Mouse (Mus musculus) kidney, postnatal 0 days (tissue): ENCODE measurements around the gene Csrnp3. TPM values are rescaled to one million over a fixed set of nuclear protein-coding genes. Genes with fewer than 3 reads are reported as not detected.

Source experiments
- ATAC-seq: fragments of 200-750 bp; cut with Nextera tagmentation; replicated peaks from 2 replicates; pipeline ENCODE4 v1.8.0; 2017; ENCODE audit warnings: low read depth, moderate number of reproducible peaks, moderate TSS enrichment, moderate library complexity; ENCODE audit not compliant: low FRiP score
- DNase-seq: peaks from one replicate; pipeline ENCODE4 v3.0.0-alpha.2; 2016; ENCODE audit warnings: low spot score
- H3K27ac ChIP-seq: fragments of 300-500 bp; sonication (generic); 2 replicates; pipeline ENCODE4 v1.5.1; 2014; ENCODE audit warnings: mild to moderate bottlenecking
- H3K27me3 ChIP-seq: fragments of 300-500 bp; sonication (generic); 2 replicates; pipeline ENCODE4 v1.6.1; 2014; ENCODE audit warnings: low read length, mixed read lengths; ENCODE audit not compliant: insufficient read depth
- H3K36me3 ChIP-seq: fragments of 300-500 bp; sonication (generic); 2 replicates; pipeline ENCODE4 v1.6.1; 2014; ENCODE audit warnings: low read length, mixed read lengths; ENCODE audit not compliant: insufficient read depth
- H3K4me1 ChIP-seq: fragments of 300-500 bp; sonication (generic); replicated peaks from 2 replicates; pipeline ENCODE4 v1.6.1; 2014; ENCODE audit warnings: antibody characterized with exemption, low read length, mixed read lengths; ENCODE audit not compliant: insufficient read depth
- H3K4me2 ChIP-seq: fragments of 300-500 bp; sonication (generic); 2 replicates; pipeline ENCODE4 v1.6.1; 2014; ENCODE audit warnings: mild to moderate bottlenecking, low read length, moderate library complexity, mixed read lengths
- H3K4me3 ChIP-seq: fragments of 300-500 bp; sonication (generic); replicated peaks from 2 replicates; pipeline ENCODE4 v1.5.1; 2014; ENCODE audit warnings: low read depth, low read length
- H3K9ac ChIP-seq: fragments of 300-500 bp; sonication (generic); 2 replicates; pipeline ENCODE4 v1.6.1; 2014; ENCODE audit warnings: low read depth, low read length
- H3K9me3 ChIP-seq: fragments of 300-500 bp; sonication (generic); replicated peaks from 2 replicates; pipeline ENCODE4 v1.6.1; 2016; ENCODE audit warnings: low read length, inconsistent platforms, mixed read lengths
- CTCF ChIP-seq: IDR thresholded peaks from 2 replicates; pipeline ENCODE4 v1.5.1; 2016; ENCODE audit warnings: antibody characterized with exemption, low read depth, mild to moderate bottlenecking, moderate library complexity
- WGBS: fragments of 180-500 bp; shearing (Covaris S2); extraction: QIAGEN DNeasy Blood & Tissue Kit; methylation state at CpG from one replicate; pipeline ENCODE4 v1.1.7; 2014; 5-methylcytosine and 5-hydroxymethylcytosine counted together
- polyA plus RNA-seq: library from polyadenylated mRNA; unstranded; fragments of >200 nt; fragmentation: Nextera tagmentation; extraction: Ambion mirVana; gene quantifications from 2 replicates; pipeline ENCODE4 v1.2.1, GENCODE M21; 2015

The Csrnp3 gene
- polyA plus RNA-seq, 1 experiment from 2014 or later, result 1.5 TPM

DNA sequence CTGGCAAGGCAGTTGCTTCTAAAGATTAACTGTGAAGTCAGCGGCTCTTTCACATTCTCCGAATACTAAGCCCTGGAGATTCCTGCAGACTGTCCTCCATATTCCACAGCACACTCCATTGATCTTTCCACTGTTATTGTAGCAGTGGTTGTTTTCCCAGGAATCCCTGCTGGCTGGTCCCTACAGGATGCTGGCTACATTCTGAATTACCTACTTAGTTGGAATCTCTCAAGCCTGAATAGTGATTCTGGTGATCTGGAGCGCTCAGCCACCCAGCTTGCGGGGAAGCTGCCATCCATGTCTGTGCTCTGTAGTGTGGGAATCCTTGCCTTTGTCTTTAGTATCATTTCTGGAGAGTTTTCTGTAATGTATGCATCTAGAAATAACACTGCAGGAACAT is 51.5 kb downstream of the Csrnp3 start:
- Histone ChIP-seq H3K9ac (no peak overlapping the region), H3K4me3 (no peak overlapping the region), H3K4me2 (peak overlapping the region; percentile 26; the same call in 1 of the 2 replicates), H3K9me3 (no peaks in the 10 kb centered on the region), H3K27ac (no peak overlapping the region), H3K27me3 (no peaks in the 10 kb centered on the region), H3K4me1 (no peaks in the 10 kb centered on the region), H3K36me3 (no peaks in the 10 kb centered on the region)
- WGBS, result 45% methylated on average over 4 of the region's 4 CpGs
- ATAC-seq (no peak), DNase-seq (peak; percentile 8)
- TF ChIP-seq CTCF, result no peak

DNA sequence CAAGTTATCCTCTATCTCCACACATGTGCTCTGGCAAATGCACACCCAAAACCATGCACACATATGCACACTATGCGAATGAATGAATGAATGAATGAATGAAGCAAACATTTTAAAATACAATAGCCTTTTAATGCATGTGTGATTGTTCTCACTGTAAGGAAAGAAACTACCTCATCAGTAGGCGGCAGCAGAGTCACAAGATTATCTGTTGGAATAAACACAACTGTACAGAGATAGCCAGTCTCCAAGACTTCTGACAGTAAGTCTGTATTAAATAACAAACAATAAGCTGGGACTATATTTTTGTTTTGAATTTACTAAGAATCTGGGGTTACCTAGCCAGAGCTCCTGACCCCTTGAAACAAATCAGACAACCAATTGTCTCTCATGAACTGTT is 53.9 kb downstream of the Csrnp3 start:
- no peak overlapping the region for H3K9ac ChIP-seq
- TF ChIP-seq CTCF, result peak; percentile 15; the same call in 1 of the 2 replicates
- no peaks in the 10 kb centered on the region for H3K9me3 ChIP-seq
- no peak overlapping the region for H3K27ac ChIP-seq
- H3K36me3 ChIP-seq, result no peaks in the 10 kb centered on the region
- no peak overlapping the region for H3K4me2 ChIP-seq
- no peak overlapping the region for H3K4me3 ChIP-seq
- DNase-seq (no peak), ATAC-seq (no peak)
- H3K4me1 ChIP-seq, result no peaks in the 10 kb centered on the region
- no peaks in the 10 kb centered on the region for H3K27me3 ChIP-seq
- WGBS, result 88% methylated on average over 2 of the region's 2 CpGs

DNA sequence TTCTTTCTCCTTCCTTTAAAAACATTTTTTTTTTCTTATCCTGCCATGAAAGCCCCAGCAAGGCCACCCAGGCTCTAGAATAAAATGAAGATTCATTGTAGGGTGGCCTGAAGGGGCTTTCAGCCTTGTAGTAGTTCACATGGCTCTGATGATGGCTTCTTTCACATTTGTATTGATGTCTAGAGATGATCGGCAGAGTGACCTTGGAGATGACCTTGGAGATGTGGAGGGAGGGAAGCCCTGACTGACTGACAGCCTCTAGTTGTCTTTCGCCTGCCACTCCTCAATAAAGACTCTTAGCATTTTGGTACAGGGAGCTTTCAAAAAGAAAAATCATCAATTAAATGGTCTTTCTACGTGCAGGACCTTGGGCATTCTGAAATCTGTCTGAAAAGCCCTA is 63.0 kb downstream of the Csrnp3 start:
- no peak overlapping the region for H3K4me3 ChIP-seq
- no peak for DNase-seq
- H3K4me1 ChIP-seq, result no peaks in the 10 kb centered on the region
- WGBS, result 76% methylated on average over 3 of the region's 3 CpGs
- H3K4me2 ChIP-seq, result no peak overlapping the region
- no peak overlapping the region for H3K27ac ChIP-seq
- H3K9me3 ChIP-seq, result no peaks in the 10 kb centered on the region
- H3K9ac ChIP-seq, result no peak overlapping the region
- no peaks in the 10 kb centered on the region for H3K27me3 ChIP-seq
- TF ChIP-seq CTCF, result no peak
- ATAC-seq, result no peak
- H3K36me3 ChIP-seq, result no peaks in the 10 kb centered on the region

DNA sequence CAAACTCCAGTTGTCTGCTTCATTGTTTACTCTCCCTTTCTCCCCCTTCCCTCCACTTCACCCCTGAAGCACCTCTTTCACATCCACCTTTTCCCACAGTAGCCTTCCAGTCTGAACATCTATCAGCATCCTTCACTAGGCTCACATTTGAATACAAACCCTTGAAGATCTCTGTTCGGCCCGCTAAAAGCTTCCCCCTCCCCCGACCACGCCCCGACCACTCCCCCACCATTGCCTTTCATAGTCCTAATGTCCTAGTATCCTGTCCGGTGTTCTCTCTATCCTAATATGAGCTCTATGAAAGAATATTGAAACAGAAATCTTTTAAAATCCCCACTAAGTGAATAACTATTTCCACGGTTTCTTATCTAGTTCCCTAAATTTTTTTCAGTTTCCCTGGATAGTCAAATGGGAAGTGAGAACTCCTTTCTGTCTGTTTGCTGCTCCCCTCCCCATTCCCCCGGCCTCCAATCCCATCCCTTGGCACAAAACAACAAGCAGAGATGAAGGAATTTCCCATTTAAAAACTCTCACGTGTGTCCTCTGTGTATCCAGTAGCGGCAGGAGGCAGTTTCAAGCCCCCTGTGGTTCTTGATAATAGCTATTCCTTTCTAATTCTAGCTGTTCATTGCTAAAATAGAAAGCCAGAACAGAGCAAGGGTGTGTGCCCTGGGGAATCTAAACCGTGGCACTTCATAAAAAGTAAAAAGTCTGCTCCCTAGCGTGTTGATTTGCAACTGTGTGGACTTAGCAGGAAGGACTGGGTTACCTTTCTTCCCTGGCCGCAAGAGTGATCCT is 64.4 kb downstream of the Csrnp3 start:
- H3K36me3 ChIP-seq, result no peaks in the 10 kb centered on the region
- ATAC-seq, result no peak
- TF ChIP-seq CTCF, result no peak
- WGBS, result 27% methylated on average over 13 of the region's 13 CpGs
- H3K4me2 ChIP-seq, result 0 out of 2 replicates have a peak overlapping the region, but pooled peaks have one; percentile 1
- H3K4me3 ChIP-seq, result no peak overlapping the region
- no peaks in the 10 kb centered on the region for H3K9me3 ChIP-seq
- no peak overlapping the region for H3K9ac ChIP-seq
- no peak for DNase-seq
- H3K27me3 ChIP-seq, result no peaks in the 10 kb centered on the region
- no peaks in the 10 kb centered on the region for H3K4me1 ChIP-seq
- no peak overlapping the region for H3K27ac ChIP-seq

DNA sequence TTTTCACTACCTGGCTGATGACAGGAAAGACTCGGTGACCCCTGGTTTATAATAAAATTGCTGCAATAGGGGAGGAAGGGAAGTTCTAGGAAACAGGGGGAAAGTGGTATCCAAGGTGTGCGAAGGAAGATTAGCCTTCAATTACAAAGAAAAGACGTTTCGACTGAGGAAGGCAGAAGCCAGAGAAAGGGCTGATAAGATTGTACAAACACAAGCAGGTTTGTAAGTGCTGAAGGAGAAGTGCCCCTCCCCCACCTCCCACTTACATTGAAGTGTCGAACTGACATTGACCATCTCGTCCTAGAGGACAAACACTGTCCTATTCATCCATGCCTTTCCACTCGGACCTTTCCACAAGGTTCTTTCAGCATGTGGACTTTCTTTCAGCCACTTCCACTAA is 70.4 kb downstream of the Csrnp3 start:
- no peaks in the 10 kb centered on the region for H3K9me3 ChIP-seq
- no peak overlapping the region for H3K27ac ChIP-seq
- no peaks in the 10 kb centered on the region for H3K27me3 ChIP-seq
- ATAC-seq (no peak), DNase-seq (no peak)
- 61% methylated on average over 7 of the region's 7 CpGs for WGBS
- H3K36me3 ChIP-seq, result no peaks in the 10 kb centered on the region
- no peak for TF ChIP-seq CTCF
- no peak overlapping the region for H3K4me3 ChIP-seq
- H3K4me1 ChIP-seq, result no peaks in the 10 kb centered on the region
- H3K4me2 ChIP-seq, result no peak overlapping the region
- H3K9ac ChIP-seq, result no peak overlapping the region

DNA sequence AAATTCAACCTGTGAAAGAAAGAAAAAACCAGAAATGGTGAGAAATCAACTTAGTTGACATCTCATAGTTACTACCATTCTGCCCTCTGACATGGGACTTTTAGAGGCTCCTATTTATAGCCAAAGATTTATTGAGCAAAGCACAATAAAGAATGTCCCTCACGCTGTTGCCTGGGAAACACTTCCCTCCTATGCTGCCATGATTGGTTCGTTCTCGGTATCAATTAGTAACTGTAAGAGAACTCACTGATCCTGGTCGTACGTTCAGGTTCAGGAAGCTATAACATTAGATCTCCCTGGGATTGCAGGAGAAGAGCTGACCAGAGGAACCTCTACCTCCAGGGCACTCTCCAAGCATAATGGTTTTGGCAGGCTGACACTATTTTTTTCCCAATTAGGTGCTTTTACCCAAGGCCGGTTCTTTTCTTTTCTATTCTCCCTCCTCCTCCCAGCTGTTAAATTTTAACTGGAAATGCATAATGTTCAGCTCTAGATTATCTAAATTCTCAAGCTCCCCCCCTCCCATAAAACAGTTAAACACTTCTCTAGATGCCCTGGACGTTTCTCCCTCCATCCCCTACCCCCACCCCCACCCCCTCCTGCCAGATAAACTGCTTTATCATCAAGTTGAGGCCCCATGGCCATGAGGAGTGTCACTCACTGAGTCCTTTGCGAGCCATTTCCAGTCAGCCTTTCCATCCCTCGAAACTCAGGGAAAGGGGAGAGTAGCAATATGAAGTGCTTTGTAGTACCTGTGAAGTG is 75.3 kb downstream of the Csrnp3 start:
- Histone ChIP-seq H3K27me3 (no peaks in the 10 kb centered on the region), H3K4me1 (no peaks in the 10 kb centered on the region), H3K36me3 (no peaks in the 10 kb centered on the region), H3K9ac (no peak overlapping the region), H3K4me2 (peak overlapping the region; percentile 53), H3K4me3 (peak overlapping the region; percentile 13; the same call in 1 of the 2 replicates), H3K27ac (no peak overlapping the region), H3K9me3 (no peaks in the 10 kb centered on the region)
- WGBS, result 8% methylated on average over 9 of the region's 9 CpGs
- DNase-seq (peak; percentile 61), ATAC-seq (no peak)
- TF ChIP-seq CTCF, result no peak
